Mouse (Mus musculus): ENCODE results near the gene Cnnm3. TPM values are rescaled to one million over a fixed set of nuclear protein-coding genes. Genes with fewer than 3 reads are reported as not detected.

The Cnnm3 gene
- total RNA-seq, 4 experiments from 2014 or later = 33.3 to 47.2 (median 35.7) TPM

- DNase-seq (ENCODE audit: low spot score in 2 of 2) = peak; percentile 80 to 88
Measured at GRCm38 (mm10) chr1:36556553-36557456, 45.1 kb downstream of the Cnnm3 start.

- peak; percentile 47 to 69 for DNase-seq (ENCODE audit: low spot score in 2 of 2)
Measured at GRCm38 (mm10) chr1:36557457-36558011, 45.9 kb downstream of the Cnnm3 start.

- peak; percentile 48 to 53 for DNase-seq (ENCODE audit: low spot score in 2 of 2)
Measured at GRCm38 (mm10) chr1:36558031-36558993, 46.6 kb downstream of the Cnnm3 start, which contains the start of gene Sema4c. Sema4c (minus strand) TSS chr1:36558349.

DNA sequence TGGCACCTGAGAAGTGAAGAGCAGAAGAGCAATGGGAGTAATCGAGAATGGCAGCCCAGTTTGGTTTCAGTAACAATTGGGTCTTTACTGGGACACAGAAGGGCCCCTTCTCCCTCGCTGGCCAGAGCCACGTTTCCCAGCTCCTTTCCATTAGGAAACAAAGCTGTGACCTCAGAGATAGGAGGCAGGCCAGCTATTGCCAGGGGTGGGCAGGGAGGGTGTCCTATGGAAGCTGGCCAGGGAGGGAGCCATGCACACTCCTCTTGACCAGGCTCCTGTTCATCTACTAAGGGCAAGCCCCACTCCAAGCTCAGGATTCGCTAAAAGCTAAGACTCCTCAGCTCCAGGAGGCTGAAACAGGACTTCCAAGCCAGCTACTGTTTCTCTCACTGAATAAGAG is 47.6 kb downstream of the Cnnm3 start:
- DNase-seq (ENCODE audit: low spot score in 2 of 2) = no peak

DNA sequence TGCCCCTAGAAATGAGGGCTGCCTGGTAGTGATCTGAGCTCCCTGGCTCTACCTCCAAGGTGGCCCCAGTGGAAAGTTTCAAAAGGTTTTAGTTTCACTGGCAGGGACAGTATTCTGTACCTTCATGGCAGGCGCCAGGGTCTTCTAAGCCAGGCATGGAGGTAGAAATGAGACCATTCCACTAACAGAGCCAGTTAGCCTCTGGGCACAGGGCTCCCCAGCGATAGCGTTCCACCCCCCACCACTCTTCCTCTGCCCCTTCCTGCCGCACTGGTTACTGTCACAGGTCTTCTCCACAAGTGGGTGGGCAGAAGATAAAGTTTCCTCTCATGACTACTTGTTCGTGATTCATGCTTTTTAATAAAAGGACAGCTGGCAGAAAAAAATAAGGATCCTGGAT is 48.2 kb downstream of the Cnnm3 start:
- no peak for DNase-seq (ENCODE audit: low spot score in 2 of 2)

GRCm38 (mm10) chr1:36560903-36561302 is 49.2 kb downstream of the Cnnm3 start:
- DNase-seq (ENCODE audit: low spot score in 2 of 2) = no peak

- DNase-seq (ENCODE audit: low spot score in 2 of 2) = no peak
Measured at GRCm38 (mm10) chr1:36562388-36562787, 50.7 kb downstream of the Cnnm3 start.

- DNase-seq (ENCODE audit: low spot score in 2 of 2) = no peak
Measured at GRCm38 (mm10) chr1:36563197-36563596, 51.5 kb downstream of the Cnnm3 start.

DNA sequence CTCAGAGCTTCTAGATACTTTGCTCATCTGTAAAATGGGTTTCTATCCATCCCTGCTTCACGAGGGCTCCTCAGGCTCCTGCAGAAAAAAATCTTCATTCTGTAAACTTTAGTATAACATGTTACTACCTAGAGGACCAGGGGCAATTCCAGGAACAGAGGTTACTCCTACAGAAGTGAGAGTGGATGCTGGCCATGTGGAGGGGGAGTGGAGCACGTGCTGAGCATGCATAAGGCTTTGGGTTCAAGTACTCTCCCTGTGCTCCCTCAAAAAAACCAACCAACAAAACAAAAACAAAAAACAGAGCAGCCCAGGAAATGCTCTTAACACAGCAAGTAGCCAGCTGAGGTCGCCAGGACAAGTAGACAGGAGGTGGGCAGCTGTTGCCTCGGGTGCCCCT is 52.0 kb downstream of the Cnnm3 start:
- no peak for DNase-seq (ENCODE audit: low spot score in 2 of 2)

GRCm38 (mm10) chr1:36564101-36564500 is 52.4 kb downstream of the Cnnm3 start:
- no peak for DNase-seq (ENCODE audit: low spot score in 2 of 2)

- DNase-seq (ENCODE audit: low spot score in 2 of 2) = no peak
Measured at GRCm38 (mm10) chr1:36566425-36566824, 54.8 kb downstream of the Cnnm3 start.

DNA sequence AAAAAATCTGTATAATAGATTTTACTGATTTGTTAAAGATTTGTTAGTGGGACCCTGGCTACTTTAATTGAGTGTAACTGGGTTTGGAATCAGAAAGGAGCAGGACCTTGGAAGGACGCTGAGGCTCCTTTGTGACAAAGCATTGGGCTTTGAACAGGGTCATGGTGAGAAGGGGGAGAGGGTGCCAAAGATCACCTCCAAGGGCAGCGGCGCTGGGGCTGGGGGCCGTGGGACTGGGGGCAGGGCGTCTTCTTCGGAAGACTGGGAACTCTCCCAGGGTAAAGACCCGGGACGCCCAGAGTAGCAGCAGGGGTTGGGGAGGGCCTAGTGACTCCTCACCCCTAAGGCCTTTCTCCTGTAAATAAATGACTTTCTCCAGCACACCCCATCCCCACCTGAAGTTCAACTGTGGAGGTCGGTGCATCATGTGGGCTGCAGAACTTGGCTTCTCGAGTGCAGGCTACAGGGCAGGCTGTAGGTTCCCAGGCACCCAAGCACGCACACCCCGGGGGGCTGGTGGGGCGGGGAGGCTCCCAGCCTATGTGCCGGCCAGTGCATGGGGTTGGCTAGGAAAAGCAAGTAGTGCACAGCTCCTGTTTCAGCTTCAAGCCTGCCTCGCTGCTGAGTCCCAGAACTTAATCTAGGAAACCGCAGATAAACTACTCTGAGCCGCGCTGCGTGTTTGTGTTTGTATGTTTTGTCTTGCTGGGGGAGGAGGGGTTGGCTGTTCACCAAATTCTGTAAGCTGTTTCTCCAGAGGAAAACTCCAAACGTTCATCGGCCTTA is 56.3 kb downstream of the Cnnm3 start:
- no peak for DNase-seq (ENCODE audit: low spot score in 2 of 2)

GRCm38 (mm10) chr1:36568776-36569175 is 57.1 kb downstream of the Cnnm3 start:
- DNase-seq (ENCODE audit: low spot score in 2 of 2) = no peak

- DNase-seq (ENCODE audit: low spot score in 2 of 2) = no peak
Measured at GRCm38 (mm10) chr1:36569694-36570276, 58.1 kb downstream of the Cnnm3 start.

DNA sequence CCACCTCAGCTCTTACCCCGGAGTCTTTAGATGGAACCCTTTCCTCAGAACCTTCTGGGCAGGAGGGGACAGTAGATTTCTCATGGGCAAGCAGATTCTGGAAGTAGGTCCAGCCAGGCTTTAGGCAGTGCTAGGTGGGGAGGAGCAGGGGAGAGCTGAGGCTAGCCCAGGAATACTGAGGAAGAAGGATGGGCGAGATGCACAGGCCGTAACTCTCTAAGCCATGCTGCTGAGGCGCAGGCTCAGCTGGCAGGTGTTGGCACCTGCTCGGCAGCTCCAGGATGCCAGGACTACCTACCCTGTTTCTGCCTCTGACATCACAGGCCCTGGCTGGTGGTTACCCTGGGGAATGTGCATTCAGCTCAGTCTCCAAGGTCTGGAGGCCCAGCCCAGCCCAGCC is 58.7 kb downstream of the Cnnm3 start:
- DNase-seq (ENCODE audit: low spot score in 2 of 2) = no peak

DNA sequence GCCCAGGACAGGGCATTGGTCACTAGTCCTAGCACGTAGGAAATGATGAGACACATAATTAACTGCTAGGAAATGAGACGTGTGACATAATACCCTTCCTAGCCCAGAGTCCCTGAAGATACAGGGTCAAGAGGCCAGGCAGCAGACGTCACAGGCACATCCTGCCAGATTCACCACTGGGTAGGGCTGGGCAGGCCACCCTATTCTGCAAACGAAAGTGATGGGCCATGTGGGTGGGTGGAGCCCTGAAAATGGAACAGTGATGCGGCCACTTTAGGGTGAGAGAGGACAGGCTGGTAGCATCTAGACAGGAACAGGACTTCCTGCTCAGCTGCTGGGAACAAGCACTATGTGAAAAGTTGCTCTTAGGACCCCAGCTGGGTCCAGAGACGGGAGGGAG is 60.0 kb downstream of the Cnnm3 start:
- DNase-seq (ENCODE audit: low spot score in 2 of 2) = no peak

DNA sequence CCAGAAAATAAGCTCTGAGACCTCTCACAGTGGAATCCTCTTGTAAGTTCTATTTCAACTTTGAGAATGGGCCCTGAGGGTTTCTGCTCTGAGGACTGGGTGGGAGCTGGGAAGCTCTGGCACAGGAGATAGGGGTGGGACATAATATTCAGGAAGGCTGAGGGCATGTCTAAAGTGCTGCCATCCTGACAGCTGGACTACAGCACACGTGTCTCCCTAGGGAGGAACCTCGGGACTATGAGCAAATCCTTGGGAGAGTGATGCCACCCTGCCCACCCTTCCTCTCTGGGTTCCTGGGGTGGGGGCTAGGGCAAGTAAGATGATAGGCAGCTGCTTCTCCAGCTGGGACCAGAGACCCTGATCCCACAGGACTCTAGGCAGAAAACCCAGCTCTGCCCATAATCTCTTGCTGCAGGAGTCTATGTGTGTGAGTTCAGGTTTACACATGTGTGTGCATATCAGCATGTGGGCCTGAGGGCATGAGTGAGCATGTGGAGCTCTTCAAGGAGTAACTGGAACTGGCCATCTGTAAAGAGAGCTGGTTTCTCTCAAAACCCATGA is 60.6 kb downstream of the Cnnm3 start:
- DNase-seq (ENCODE audit: low spot score in 2 of 2) = no peak

- no peak for DNase-seq (ENCODE audit: low spot score in 2 of 2)
Measured at GRCm38 (mm10) chr1:36572709-36573108, 61.0 kb downstream of the Cnnm3 start.

- DNase-seq (ENCODE audit: low spot score in 2 of 2) = no peak
Measured at GRCm38 (mm10) chr1:36573524-36573923, 61.9 kb downstream of the Cnnm3 start.

Data from layer of hippocampus, adult 8-10 months (tissue).